Mouse (Mus musculus): Measurements from ENCODE around the gene Tas2r126. TPM values are rescaled to one million over a fixed set of nuclear protein-coding genes. Genes with fewer than 3 reads are reported as not detected.
A peak's percentile ranks its signal among the peaks of the same experiment; 100 is the strongest.

Tas2r126 gene
- not detected in 2 replicates for polyA plus RNA-seq (2015; fragmentation: Nextera tagmentation; extraction: Ambion mirVana)

GRCm38 (mm10) chr6:42434446-42434845 is at the start of gene Tas2r126:
Tas2r126 (plus strand) TSS chr6:42434535.
- no peak for ATAC-seq

GRCm38 (mm10) chr6:42385635-42386034 is 48.7 kb upstream of the Tas2r126 start:
- Histone ChIP-seq H3K4me1 (replicated peaks) (no peaks in the 10 kb centered on the region; the same call in 1 of the 2 replicates), H3K4me3 (replicated peaks) (no peak overlapping the region), H3K9me3 (no peaks in the 10 kb centered on the region), H3K4me2 (replicated peaks) (no peak overlapping the region), H3K36me3 (no peaks in the 10 kb centered on the region), H3K27ac (no peak overlapping the region), H3K27me3 (replicated peaks) (no peaks in the 10 kb centered on the region), H3K9ac (no peak overlapping the region)
- 62% methylated on average over 4 of the region's 4 CpGs for WGBS
- no peak for ATAC-seq

More at GRCm38 (mm10) chr6:42434446-42434845, at the start of gene Tas2r126:
- Histone ChIP-seq H3K4me2 (replicated peaks) (no peak within 1 kb of the TSS), H3K27me3 (replicated peaks) (no peaks in the 10 kb centered on the region), H3K4me1 (replicated peaks) (no peaks in the 10 kb centered on the region), H3K4me3 (replicated peaks) (no peak within 1 kb of the TSS), H3K27ac (no peak within 1 kb of the TSS), H3K9me3 (no peaks in the 10 kb centered on the region), H3K36me3 (no peaks in the 10 kb centered on the region), H3K9ac (no peak within 1 kb of the TSS)
- WGBS = 74% methylated on average over 6 of the region's 6 CpGs

GRCm38 (mm10) chr6:42391796-42392330 is 42.5 kb upstream of the Tas2r126 start:
- Histone ChIP-seq H3K27ac (no peak overlapping the region), H3K36me3 (no peaks in the 10 kb centered on the region), H3K27me3 (replicated peaks) (no peaks in the 10 kb centered on the region), H3K4me2 (replicated peaks) (no peak overlapping the region), H3K9ac (no peak overlapping the region), H3K4me3 (replicated peaks) (no peak overlapping the region), H3K4me1 (replicated peaks) (peaks cover 1% of the 10 kb centered on the region; the same call in 1 of the 2 replicates), H3K9me3 (no peaks in the 10 kb centered on the region)
- 25% methylated on average over 2 of the region's 2 CpGs for WGBS
- ATAC-seq = no peak

- no peak overlapping the region for H3K4me3 ChIP-seq (replicated peaks)
- WGBS = 44% methylated on average over 9 of the region's 9 CpGs
- peaks cover 6% of the 10 kb centered on the region; the same call in 1 of the 2 replicates for H3K4me1 ChIP-seq (replicated peaks)
- no peak overlapping the region for H3K9ac ChIP-seq
- H3K9me3 ChIP-seq = no peaks in the 10 kb centered on the region
- no peaks in the 10 kb centered on the region for H3K27me3 ChIP-seq (replicated peaks)
- no peak overlapping the region for H3K4me2 ChIP-seq (replicated peaks)
- H3K36me3 ChIP-seq = no peaks in the 10 kb centered on the region
- ATAC-seq = peak; percentile 85
- H3K27ac ChIP-seq = 0 out of 2 replicates have a peak overlapping the region, but pooled peaks have one; percentile 1
Observed at GRCm38 (mm10) chr6:42395960-42396809, 38.1 kb upstream of the Tas2r126 start.

- WGBS = 68% methylated on average over 3 of the region's 3 CpGs
- H3K9me3 ChIP-seq = no peaks in the 10 kb centered on the region
- H3K27me3 ChIP-seq (replicated peaks) = no peaks in the 10 kb centered on the region
- H3K36me3 ChIP-seq = no peaks in the 10 kb centered on the region
- no peak overlapping the region for H3K27ac ChIP-seq
- H3K4me2 ChIP-seq (replicated peaks) = no peak overlapping the region
- no peak for ATAC-seq
- H3K4me3 ChIP-seq (replicated peaks) = no peak overlapping the region
- H3K9ac ChIP-seq = no peak overlapping the region
- peaks cover 6% of the 10 kb centered on the region; the same call in 1 of the 2 replicates for H3K4me1 ChIP-seq (replicated peaks)
Observed at GRCm38 (mm10) chr6:42397041-42397657, 37.2 kb upstream of the Tas2r126 start.

GRCm38 (mm10) chr6:42398285-42398684 is 36.0 kb upstream of the Tas2r126 start:
- no peak for ATAC-seq
- Histone ChIP-seq H3K4me1 (replicated peaks) (peaks cover 6% of the 10 kb centered on the region; the same call in 1 of the 2 replicates), H3K9ac (no peak overlapping the region), H3K9me3 (no peaks in the 10 kb centered on the region), H3K4me3 (replicated peaks) (no peak overlapping the region), H3K36me3 (no peaks in the 10 kb centered on the region), H3K27ac (no peak overlapping the region), H3K4me2 (replicated peaks) (no peak overlapping the region), H3K27me3 (replicated peaks) (no peaks in the 10 kb centered on the region)
- 85% methylated on average over 3 of the region's 3 CpGs for WGBS

- no peak overlapping the region for H3K4me3 ChIP-seq (replicated peaks)
- WGBS = 100% methylated on average over 1 of the region's 1 CpGs
- no peak overlapping the region for H3K27ac ChIP-seq
- H3K27me3 ChIP-seq (replicated peaks) = no peaks in the 10 kb centered on the region
- H3K36me3 ChIP-seq = no peaks in the 10 kb centered on the region
- no peak overlapping the region for H3K4me2 ChIP-seq (replicated peaks)
- H3K9me3 ChIP-seq = no peaks in the 10 kb centered on the region
- peaks cover 6% of the 10 kb centered on the region; the same call in 1 of the 2 replicates for H3K4me1 ChIP-seq (replicated peaks)
- H3K9ac ChIP-seq = no peak overlapping the region
- no peak for ATAC-seq
Observed at GRCm38 (mm10) chr6:42398998-42399397, 35.3 kb upstream of the Tas2r126 start.

- H3K36me3 ChIP-seq = no peaks in the 10 kb centered on the region
- no peak for ATAC-seq
- 85% methylated on average over 1 of the region's 1 CpGs for WGBS
- H3K4me1 ChIP-seq (replicated peaks) = peaks cover 6% of the 10 kb centered on the region; the same call in 1 of the 2 replicates
- no peak within 1 kb of the TSS for H3K9ac ChIP-seq
- H3K4me2 ChIP-seq (replicated peaks) = no peak within 1 kb of the TSS
- H3K4me3 ChIP-seq (replicated peaks) = no peak within 1 kb of the TSS
- no peaks in the 10 kb centered on the region for H3K27me3 ChIP-seq (replicated peaks)
- no peak within 1 kb of the TSS for H3K27ac ChIP-seq
- H3K9me3 ChIP-seq = no peaks in the 10 kb centered on the region
Observed at GRCm38 (mm10) chr6:42399938-42400337, 34.4 kb upstream of the Tas2r126 start, which contains the start of gene Tas2r143. Tas2r143 (plus strand) TSS chr6:42400238.

GRCm38 (mm10) chr6:42405134-42405533 is 29.2 kb upstream of the Tas2r126 start, which contains the start of gene Tas2r135:
Tas2r135 (plus strand) TSS chr6:42405434.
- 86% methylated on average over 2 of the region's 2 CpGs for WGBS
- H3K4me2 ChIP-seq (replicated peaks) = no peak within 1 kb of the TSS

GRCm38 (mm10) chr6:42419443-42419842 is 14.9 kb upstream of the Tas2r126 start:
- no peaks in the 10 kb centered on the region for H3K9me3 ChIP-seq
- no peak overlapping the region for H3K27ac ChIP-seq
- no peak overlapping the region for H3K9ac ChIP-seq
- H3K4me3 ChIP-seq (replicated peaks) = no peak overlapping the region
- 89% methylated on average over 2 of the region's 2 CpGs for WGBS
- ATAC-seq = no peak
- no peaks in the 10 kb centered on the region for H3K27me3 ChIP-seq (replicated peaks)
- no peaks in the 10 kb centered on the region for H3K36me3 ChIP-seq
- no peaks in the 10 kb centered on the region for H3K4me1 ChIP-seq (replicated peaks)
- H3K4me2 ChIP-seq (replicated peaks) = no peak overlapping the region

More at GRCm38 (mm10) chr6:42405134-42405533, 29.2 kb upstream of the Tas2r126 start, which contains the start of gene Tas2r135:
- H3K27ac ChIP-seq = no peak within 1 kb of the TSS
- ATAC-seq = no peak
- H3K4me1 ChIP-seq (replicated peaks) = no peaks in the 10 kb centered on the region
- H3K36me3 ChIP-seq = no peaks in the 10 kb centered on the region
- H3K27me3 ChIP-seq (replicated peaks) = no peaks in the 10 kb centered on the region
- H3K9ac ChIP-seq = no peak within 1 kb of the TSS
- H3K4me3 ChIP-seq (replicated peaks) = no peak within 1 kb of the TSS
- no peaks in the 10 kb centered on the region for H3K9me3 ChIP-seq

GRCm38 (mm10) chr6:42421439-42421838 is 12.9 kb upstream of the Tas2r126 start:
- Histone ChIP-seq H3K27me3 (replicated peaks) (no peaks in the 10 kb centered on the region), H3K36me3 (no peaks in the 10 kb centered on the region), H3K9me3 (no peaks in the 10 kb centered on the region), H3K4me2 (replicated peaks) (no peak overlapping the region), H3K27ac (no peak overlapping the region), H3K4me3 (replicated peaks) (no peak overlapping the region), H3K4me1 (replicated peaks) (no peaks in the 10 kb centered on the region), H3K9ac (no peak overlapping the region)
- 81% methylated on average over 2 of the region's 2 CpGs for WGBS
- no peak for ATAC-seq

GRCm38 (mm10) chr6:42424472-42424871 is 9.9 kb upstream of the Tas2r126 start:
- H3K4me2 ChIP-seq (replicated peaks) = no peak overlapping the region
- H3K27me3 ChIP-seq (replicated peaks) = no peaks in the 10 kb centered on the region
- H3K9me3 ChIP-seq = no peaks in the 10 kb centered on the region
- no peak overlapping the region for H3K4me3 ChIP-seq (replicated peaks)
- ATAC-seq = no peak
- no peaks in the 10 kb centered on the region for H3K36me3 ChIP-seq
- H3K4me1 ChIP-seq (replicated peaks) = no peaks in the 10 kb centered on the region
- H3K27ac ChIP-seq = no peak overlapping the region
- H3K9ac ChIP-seq = no peak overlapping the region
- 91% methylated on average over 3 of the region's 3 CpGs for WGBS
